Mouse (Mus musculus): Measurements from ENCODE around the gene Mcm3ap.

- TF ChIP-seq CTCF (conservative IDR thresholded peaks at IDR 0.05 in 1 of 2, IDR thresholded peaks at IDR 0.05 in 1 of 2; ENCODE audit: low read depth in 2 of 2, low read length in 2 of 2) (no peak), POLR2AphosphoS2 (IDR thresholded peaks at IDR 0.05; ENCODE audit: low read depth, low read length) (no peak), EP300 (IDR thresholded peaks at IDR 0.05; ENCODE audit: low read length) (no peak), USF2 (conservative IDR thresholded peaks at IDR 0.05; ENCODE audit: low read depth, low read length) (no peak), SIN3A (IDR thresholded peaks at IDR 0.05; ENCODE audit: low read length) (no peak), POLR2A (IDR thresholded peaks at IDR 0.05; ENCODE audit: low read depth, low read length) (no peak), CHD1 (IDR thresholded peaks at IDR 0.05; ENCODE audit: low read depth, low read length) (no peak), TCF12 (IDR thresholded peaks at IDR 0.05; ENCODE audit: low read depth, low read length) (no peak), USF1 (IDR thresholded peaks at IDR 0.05; ENCODE audit: low read depth, low read length) (no peak), RCOR1 (conservative IDR thresholded peaks at IDR 0.05; ENCODE audit: low read depth, low read length) (no peak), GABPA (IDR thresholded peaks at IDR 0.05; ENCODE audit: insufficient replicate concordance, low read depth, low read length) (no peak)
Observed at GRCm38 (mm10) chr10:76505865-76506264, 37.1 kb downstream of the Mcm3ap start.
